Mouse (Mus musculus) brain, adult 2 months (tissue): ENCODE measurements around the gene Gsk3b.

Experiments
- DNase-seq: peaks from one replicate; pipeline ENCODE4 v3.0.0; 2011; ENCODE audit warnings: low read depth, low spot score

Gene Gsk3b

GRCm38 (mm10) chr16:38088629-38089446, at the start of gene Gsk3b:
TSS of gene Gsk3b (plus strand) at chr16:38089001.
- peak; percentile 100 for DNase-seq

GRCm38 (mm10) chr16:38042160-38042559, 46.6 kb upstream of the Gsk3b start:
- DNase-seq, result peak; percentile 18

GRCm38 (mm10) chr16:38044551-38044950, 44.2 kb upstream of the Gsk3b start:
- DNase-seq, result peak; percentile 89

GRCm38 (mm10) chr16:38047781-38048558, 40.8 kb upstream of the Gsk3b start:
- peak; percentile 51 for DNase-seq

GRCm38 (mm10) chr16:38057898-38058297, 30.9 kb upstream of the Gsk3b start:
- no peak for DNase-seq

- no peak for DNase-seq
Observed at GRCm38 (mm10) chr16:38058836-38059235, 30.0 kb upstream of the Gsk3b start.

GRCm38 (mm10) chr16:38059631-38060030, 29.2 kb upstream of the Gsk3b start:
- no peak for DNase-seq

GRCm38 (mm10) chr16:38073859-38074631, 14.8 kb upstream of the Gsk3b start:
- DNase-seq, result peak; percentile 42

GRCm38 (mm10) chr16:38080201-38080600, 8.6 kb upstream of the Gsk3b start:
- DNase-seq, result no peak

- DNase-seq, result no peak
Observed at GRCm38 (mm10) chr16:38087231-38087630, 1.6 kb upstream of the Gsk3b start.

- DNase-seq, result peak; percentile 31
Observed at GRCm38 (mm10) chr16:38087645-38088125, 1.1 kb upstream of the Gsk3b start.

- DNase-seq, result no peak
Observed at GRCm38 (mm10) chr16:38088126-38088628, 624 bp upstream of the Gsk3b start.

GRCm38 (mm10) chr16:38089447-38090170, 808 bp downstream of the Gsk3b start:
- peak; percentile 87 for DNase-seq

- DNase-seq, result no peak
Observed at GRCm38 (mm10) chr16:38090341-38091005, 1.7 kb downstream of the Gsk3b start.

- no peak for DNase-seq
Observed at GRCm38 (mm10) chr16:38091041-38091440, 2.2 kb downstream of the Gsk3b start.

- DNase-seq, result no peak
Observed at GRCm38 (mm10) chr16:38091706-38092105, 2.9 kb downstream of the Gsk3b start.

- peak; percentile 48 for DNase-seq
Observed at GRCm38 (mm10) chr16:38092598-38092997, 3.8 kb downstream of the Gsk3b start.

GRCm38 (mm10) chr16:38095181-38095851, 6.5 kb downstream of the Gsk3b start:
- no peak for DNase-seq

GRCm38 (mm10) chr16:38097521-38097920, 8.7 kb downstream of the Gsk3b start:
- no peak for DNase-seq

GRCm38 (mm10) chr16:38099325-38099724, 10.5 kb downstream of the Gsk3b start:
- no peak for DNase-seq
